Mouse (Mus musculus): Measurements from ENCODE around the gene Dap.

Dap gene

DNA sequence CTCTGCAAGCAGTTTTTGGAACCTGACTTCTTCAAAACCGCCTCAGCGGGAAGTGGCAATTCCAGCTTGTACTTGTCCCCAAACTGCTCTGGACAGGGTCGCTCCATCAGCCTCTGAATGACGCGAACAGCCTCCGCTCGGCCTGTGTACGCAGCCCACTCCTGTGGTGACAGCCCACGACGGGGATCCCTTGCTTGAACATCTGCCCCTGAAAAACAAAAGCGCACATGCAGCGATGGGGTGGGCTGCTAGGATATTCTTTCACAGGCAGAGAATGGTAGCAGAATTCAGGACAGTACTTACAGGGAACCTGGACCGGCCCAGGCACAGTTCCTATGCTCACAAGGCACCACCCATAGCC lies 73.6 kb downstream of the Dap start:
- in situ Hi-C loops (cut with MseI, MboI): no loop called here

DNA sequence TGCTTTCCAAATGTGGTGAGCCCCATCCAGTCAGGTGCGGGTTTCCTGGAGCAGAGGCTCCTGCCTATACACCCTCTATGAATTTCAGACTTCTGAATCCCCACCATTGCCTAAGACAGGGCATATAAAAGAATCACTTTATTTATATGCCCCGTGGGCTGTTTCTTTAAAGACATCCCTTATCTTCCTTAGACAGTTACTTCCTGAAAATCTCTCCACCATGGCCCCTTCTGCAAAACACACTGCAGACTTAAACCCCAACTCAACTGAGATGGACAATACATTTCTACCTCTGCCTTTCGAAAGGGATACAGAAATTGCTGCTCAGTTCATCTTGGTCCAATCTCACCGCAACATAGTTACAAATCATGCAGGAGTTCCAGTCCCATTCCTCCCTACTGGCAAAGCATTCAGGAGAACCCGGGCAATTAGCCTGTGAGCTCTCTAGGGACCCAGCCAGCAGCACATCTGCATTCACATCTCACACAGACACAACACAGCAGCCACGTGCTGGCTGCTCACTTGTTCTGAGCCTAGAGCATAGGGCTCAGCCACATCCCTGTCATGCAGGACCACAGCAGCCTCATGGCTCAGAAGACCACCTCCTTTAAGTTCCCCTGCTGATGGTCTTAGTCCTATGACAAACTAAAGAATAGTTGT lies 75.3 kb downstream of the Dap start:
- in situ Hi-C loops (cut with MseI, MboI): no loop called here

DNA sequence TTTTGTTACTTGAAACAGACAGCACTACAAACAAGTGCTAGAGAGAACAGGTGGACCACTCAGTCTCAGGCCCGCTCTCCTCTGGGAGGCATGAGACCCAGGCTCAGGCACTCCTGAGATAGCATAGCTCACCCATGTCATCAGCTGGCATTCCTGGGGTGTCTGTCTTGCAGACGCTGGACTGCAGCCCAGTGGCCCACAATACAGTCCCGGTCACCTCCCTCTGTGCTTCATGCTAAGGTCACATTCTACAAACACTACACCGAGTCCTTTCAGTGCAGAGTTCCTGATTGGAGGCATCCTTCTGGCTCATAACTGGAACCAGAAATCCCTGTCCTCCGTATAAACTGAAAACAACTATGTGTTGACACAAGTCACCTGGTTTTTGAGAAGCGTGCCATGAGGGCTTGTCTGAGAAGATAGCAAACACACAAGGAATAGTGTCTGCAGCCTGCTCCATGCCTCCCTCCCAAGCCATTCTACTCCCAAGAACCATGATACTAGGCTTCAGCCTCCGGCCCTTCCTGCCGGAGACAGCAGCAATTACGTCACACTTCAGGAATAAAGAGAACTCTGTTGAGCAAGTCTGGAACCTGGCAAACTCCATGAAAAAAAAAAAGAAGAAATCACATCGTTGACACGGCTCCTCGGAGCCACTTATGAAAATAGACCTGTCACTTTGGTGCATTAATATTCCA lies 78.3 kb downstream of the Dap start:
- in situ Hi-C loops (cut with MseI, MboI): loop anchor here in 1 of 2 experiments (25.0 kb wide), 1 partner anchor 285 kb away; no protein-coding TSS in a partner anchor

DNA sequence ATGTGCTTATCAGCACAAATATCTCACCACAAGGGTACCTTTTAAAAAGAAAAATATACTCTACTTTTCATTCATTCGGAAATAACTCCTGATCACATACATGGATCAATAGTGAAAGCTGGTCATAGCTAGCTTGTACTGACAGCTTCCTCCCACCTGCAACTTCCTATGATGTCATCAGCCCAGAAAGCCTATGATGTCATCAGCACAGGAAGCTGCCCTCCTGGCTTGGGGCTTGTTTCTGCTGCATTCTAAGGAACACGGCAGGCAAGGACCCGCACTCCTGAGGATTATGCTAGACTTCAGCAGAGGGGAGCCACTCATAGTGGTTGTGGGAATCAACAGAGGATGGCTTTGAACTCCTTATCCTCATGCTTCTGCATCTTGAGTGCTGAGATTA lies 80.2 kb downstream of the Dap start:
- in situ Hi-C loops (cut with MseI, MboI): loop anchor here in 1 of 2 experiments (25.0 kb wide), 1 partner anchor 283 kb away; no protein-coding TSS in a partner anchor

DNA sequence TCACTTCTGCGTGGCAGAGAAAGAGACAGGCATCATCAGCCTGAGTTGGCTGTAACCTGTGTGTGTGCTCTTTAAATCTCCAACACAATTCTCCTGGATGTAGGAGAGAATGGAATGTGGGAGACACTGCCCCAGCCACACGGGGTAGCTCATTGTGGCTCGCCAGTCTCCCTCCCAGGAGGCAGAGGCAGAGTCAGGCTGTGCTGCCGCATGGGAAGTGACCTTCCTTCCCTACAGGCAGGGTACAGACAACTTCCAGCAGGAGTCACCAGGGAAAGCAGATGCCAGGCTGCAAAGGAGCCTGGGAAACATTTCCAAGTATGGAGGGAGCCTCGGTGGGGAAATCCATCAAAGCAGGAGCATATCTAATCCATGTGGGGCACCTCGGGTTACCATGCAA lies 81.1 kb downstream of the Dap start:
- in situ Hi-C loops (cut with MseI, MboI): loop anchor here in 1 of 2 experiments (25.0 kb wide), 1 partner anchor 282 kb away; no protein-coding TSS in a partner anchor

DNA sequence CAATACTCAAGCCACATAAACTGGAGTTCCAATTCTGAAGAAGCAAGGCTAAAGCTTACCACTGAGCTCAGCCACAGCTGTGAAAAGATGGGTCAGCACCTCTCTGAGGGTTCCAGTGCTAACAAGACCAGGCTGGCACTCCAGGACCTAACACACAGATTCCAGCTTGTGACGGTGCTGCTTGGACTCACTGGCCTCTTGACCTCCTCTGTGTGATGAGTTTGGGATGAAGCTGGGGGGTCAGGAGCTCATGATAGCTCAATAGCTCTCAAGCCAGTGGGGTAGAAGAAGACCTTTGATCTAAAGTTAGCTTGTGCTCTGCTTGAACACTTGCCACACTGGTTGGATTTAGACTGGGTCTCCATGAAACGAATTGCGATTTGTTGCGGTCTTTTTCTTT lies 82.6 kb downstream of the Dap start:
- in situ Hi-C loops (cut with MseI, MboI): loop anchor here in 1 of 2 experiments (25.0 kb wide), 1 partner anchor 281 kb away; no protein-coding TSS in a partner anchor

DNA sequence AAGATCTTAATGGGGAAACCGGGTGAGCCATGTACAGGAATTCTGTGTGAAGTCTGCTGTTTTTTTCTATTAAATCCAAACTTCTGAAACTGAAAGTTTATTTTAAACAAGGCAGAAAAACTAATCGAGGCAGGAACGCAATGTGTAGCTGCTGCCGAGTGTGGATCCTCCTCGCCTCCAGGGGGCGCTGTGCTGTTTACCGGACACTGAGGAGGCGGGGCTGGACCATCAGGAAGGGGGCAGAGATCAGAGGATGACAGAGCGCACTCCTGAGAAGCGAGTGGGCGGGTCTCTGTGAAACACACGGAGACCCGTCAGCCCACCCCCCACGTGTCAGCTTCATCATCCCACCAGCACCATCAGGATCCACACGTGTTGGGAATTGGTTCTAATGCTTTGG lies 85.4 kb downstream of the Dap start:
- in situ Hi-C loops (cut with MseI, MboI): loop anchor here in 1 of 2 experiments (25.0 kb wide), 1 partner anchor 278 kb away; no protein-coding TSS in a partner anchor

DNA sequence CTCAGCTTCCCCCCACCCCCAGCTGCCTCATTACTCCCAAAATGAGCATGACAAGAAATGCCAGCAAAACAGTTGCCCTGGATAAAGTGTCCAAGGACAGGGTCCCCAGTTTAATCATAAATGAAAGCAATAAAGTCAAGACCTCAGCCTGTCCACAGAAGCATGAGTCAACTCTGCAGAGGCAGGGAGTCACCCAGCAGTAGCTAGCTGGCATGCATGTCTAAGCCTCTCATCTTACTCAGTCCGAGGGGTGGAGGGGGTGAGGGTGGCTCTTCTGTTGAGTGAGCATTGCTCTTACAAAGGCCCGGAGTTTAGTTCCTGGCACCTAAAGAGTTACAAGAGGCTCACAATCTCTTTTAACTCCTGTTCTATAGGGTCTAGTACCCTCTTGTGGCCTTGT lies 87.9 kb downstream of the Dap start:
- in situ Hi-C loops (cut with MseI, MboI): loop anchor here in 1 of 2 experiments (10.0 to 25.0 kb wide), 2 partner anchors 133 to 275 kb away; no protein-coding TSS in a partner anchor

DNA sequence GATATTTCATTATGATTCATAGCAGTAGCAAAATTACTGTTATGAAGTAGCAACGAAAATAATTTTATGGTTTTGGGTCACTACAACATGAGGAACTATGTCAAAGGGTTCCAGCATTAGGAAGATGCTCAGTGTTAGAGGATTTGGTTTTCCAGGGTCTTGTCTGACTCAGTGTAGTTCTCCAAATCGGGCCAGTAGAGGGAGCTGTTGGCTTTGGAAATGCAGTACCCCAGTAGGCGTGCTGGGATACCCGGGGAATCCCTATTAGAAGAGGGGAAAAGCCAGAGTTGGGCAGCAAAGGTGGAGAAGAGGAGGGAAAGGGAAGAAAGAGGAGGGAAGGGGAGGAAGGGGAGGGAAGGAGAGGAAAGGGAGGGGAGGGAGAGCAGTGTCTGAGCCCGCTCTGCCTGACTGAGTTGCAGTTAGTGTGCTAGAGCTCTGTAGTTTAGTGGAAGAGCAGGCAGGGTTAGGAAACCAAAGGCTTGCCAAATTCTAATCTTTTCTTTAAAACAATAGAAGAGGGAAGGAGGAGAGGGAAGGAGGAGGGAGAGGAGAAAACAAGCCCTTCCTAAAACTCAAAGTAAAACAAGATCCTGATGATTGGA lies 91.6 kb downstream of the Dap start:
- in situ Hi-C loops (cut with MseI, MboI): loop anchor here (5.0 to 25.0 kb wide), 4 partner anchors 102 to 272 kb away; no protein-coding TSS in a partner anchor

DNA sequence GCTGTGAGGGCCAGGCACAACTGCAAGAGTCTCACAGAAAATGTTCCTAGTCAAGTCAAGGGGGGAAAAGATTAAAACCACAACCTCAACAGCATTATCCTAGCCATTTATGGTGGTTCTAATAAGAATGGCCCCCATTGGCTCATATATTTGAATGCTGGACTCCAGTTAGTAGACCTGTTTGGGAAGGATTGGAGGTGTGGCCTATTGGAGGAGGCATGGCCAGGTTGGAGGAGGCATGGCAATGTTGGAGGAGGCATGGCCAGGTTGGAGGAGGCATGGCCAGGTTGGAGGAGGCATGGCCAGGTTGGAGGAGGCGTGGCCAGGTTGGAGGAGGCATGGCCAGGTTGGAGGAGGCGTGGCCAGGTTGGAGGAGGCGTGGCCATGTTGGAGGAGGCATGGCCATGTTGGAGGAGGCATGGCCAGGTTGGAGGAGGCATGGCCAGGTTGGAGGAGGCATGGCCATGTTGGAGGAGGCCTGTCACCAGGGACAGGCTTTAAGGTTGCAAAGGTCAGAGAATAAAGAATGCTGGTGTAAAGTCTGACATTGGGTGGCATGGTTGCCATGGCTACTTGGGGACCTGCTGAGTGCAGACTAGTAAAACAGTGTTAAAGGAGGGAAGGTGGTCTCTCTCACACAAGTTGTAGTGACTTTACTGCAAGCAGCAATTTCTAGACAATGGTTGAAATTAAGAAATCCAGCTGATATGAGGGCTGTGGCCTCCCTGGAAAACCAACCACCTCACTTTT lies 93.1 kb downstream of the Dap start:
- in situ Hi-C loops (cut with MseI, MboI): loop anchor here (5.0 to 25.0 kb wide), 4 partner anchors 100 to 270 kb away; no protein-coding TSS in a partner anchor

DNA sequence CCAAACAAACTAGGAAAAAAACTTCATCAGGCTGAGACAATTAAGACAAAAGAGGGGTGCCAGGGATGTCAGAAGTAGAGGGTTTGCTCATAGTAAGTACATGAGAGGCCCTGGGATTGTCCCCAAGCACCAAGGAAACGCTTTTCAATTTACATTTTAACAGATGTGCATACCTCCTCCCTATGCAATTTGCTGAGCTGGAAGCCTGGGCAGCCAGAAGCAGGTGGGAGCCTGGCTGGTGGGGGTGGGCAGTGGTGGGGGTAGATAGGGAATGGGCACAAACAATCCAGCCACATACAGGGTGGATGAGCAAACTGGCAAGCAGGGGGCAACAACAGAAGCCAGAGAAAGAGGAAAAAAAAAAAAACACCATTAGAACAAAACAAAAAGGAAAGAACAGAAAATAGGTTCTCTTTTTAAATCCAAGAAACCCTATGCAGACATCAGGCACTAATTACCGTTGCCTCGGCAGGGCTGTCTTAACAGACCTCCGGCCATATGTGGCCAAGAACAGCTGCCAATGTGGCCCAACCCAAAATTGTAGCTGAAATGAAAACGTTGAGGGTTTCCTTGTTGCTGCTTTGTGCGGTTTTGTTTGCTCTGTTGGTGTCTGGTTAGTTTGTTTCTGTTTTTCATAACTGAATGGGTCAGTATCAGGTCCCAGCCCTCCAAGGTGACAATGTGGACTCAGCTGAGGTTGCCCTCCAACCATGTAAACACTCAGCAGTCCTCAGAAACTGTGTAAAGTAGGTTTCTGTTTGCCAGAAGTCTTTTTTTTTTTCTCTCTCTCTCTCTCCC lies 94.2 kb downstream of the Dap start:
- in situ Hi-C loops (cut with MseI, MboI): loop anchor here (5.0 to 25.0 kb wide), 4 partner anchors 99 to 269 kb away; no protein-coding TSS in a partner anchor

DNA sequence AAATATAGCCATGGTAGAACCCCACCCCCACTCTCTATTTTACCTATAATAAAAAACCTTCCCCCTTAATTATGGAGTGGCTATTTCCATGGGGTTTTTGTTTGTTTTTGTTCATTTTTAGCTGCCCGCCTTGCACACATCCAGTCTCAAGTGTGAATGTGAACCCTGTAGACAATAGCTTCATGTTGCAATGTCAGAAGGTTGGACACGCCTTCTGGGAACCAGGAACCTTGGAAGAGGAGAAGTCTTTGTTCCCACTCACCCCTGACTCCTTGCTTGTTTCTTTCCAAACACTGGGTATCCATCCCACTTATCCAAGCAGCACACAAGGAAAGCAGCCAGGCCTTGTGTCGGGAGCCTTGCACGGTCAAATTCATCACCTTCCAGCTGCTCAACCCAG lies 94.9 kb downstream of the Dap start:
- in situ Hi-C loops (cut with MseI, MboI): loop anchor here (5.0 to 25.0 kb wide), 4 partner anchors 98 to 268 kb away; no protein-coding TSS in a partner anchor

DNA sequence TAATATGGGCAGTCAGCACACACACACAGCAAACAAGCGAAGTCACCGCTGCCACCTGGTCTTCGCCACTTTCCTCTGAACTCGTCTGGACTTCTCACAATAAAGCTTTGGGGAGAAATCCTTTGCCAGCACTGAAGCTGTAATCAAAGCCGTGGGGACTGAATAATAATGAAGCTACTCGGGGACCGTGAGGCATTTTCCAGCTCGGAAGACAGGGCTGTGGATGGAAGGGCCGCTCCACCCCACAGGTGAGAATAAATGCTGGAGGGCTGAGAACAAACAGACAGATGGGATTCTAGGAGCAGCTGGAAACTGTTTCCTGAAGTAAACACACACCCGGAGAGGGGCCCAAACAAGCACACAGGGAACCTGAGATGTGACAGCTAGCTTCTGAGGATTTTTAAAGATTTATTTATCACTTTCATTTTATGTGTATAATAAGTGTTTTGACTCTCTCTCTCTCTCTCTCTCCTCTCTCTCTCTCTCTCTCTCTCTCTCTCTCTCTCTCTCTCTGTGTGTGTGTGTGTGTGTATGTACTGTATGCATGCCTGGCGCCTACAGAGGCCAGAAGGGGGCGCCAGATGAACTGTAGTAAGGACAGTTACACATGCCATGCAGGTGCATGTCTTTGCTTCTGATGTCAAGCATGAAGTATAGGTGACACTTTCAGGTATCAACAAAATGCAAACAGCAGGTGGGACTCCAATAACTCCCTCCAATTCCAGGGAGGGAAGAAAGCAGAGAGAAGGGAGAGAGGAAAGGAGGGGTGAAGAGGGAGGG lies 96.7 kb downstream of the Dap start:
- in situ Hi-C loops (cut with MseI, MboI): loop anchor here in 1 of 2 experiments (10.0 to 25.0 kb wide), 2 partner anchors 94 to 267 kb away; no protein-coding TSS in a partner anchor

DNA sequence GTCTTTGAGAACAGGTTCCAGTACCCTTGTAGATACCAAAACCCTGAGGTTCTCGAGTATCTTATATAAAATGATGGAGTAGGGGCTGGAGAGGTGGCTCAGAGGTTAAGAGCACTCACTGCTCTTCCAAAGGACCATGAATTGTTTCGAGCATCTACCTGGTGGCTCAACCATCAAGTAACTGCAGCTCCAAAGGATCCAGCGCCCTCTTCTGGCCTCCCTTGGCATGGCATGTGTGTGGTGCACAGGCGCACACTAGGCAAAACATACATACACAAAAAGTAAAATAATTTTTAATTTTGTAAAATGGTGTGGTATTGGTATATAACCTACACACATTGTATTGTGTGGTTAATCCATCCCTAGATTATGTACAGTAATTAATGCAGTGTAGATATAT lies 99.6 kb downstream of the Dap start:
- in situ Hi-C loops (cut with MseI, MboI): loop anchor here in 1 of 2 experiments (10.0 to 25.0 kb wide), 2 partner anchors 91 to 264 kb away; no protein-coding TSS in a partner anchor
